Mouse (Mus musculus) ES-E14 (cell line): ENCODE measurements at regions not wholly inside any gene's neighbourhood (a gene's known extent, or its start where the extent isn't known, plus 50 kb on each side); places are given as distances from the start of the nearest gene placed in this dataset.

Source experiments
- DNase-seq: peaks from one replicate; pipeline ENCODE4 v3.0.0-alpha.2; 2013; ENCODE audit warnings: low read depth, low spot score
- H3K27ac ChIP-seq: 2 replicates; pipeline ENCODE4 v1.5.1; 2012; ENCODE audit warnings: low read depth, mild to moderate bottlenecking, low read length, moderate library complexity, mixed read lengths; ENCODE audit not compliant: poor library complexity, insufficient read depth, severe bottlenecking
- H3K36me3 ChIP-seq: 2 replicates; pipeline ENCODE4 v1.6.1; 2012; ENCODE audit warnings: mild to moderate bottlenecking, low read length, moderate library complexity, mixed read lengths; ENCODE audit not compliant: control insufficient read depth, poor library complexity, insufficient read depth, severe bottlenecking
- H3K4me1 ChIP-seq, 2 experiments: fragments of 150-350 bp in 1 of 2; sonication (generic) in 1 of 2; 2 replicates each; pipeline ENCODE4 v1.6.1; 2012; ENCODE audit warnings: low read length in 2 of 2, mild to moderate bottlenecking in 1 of 2, mixed read lengths in 1 of 2; ENCODE audit not compliant: control insufficient read depth in 2 of 2, insufficient read depth in 2 of 2, poor library complexity in 1 of 2
- H3K4me3 ChIP-seq, 2 experiments: fragments of 150-350 bp in 1 of 2; sonication (generic) in 1 of 2; 2 replicates each; pipeline ENCODE4 v1.5.1; 2012; ENCODE audit warnings: low read length in 2 of 2, low read depth in 1 of 2, mild to moderate bottlenecking in 1 of 2, mixed read lengths in 1 of 2; ENCODE audit not compliant: insufficient read depth in 1 of 2, poor library complexity in 1 of 2, severe bottlenecking in 1 of 2
- H3K9ac ChIP-seq: 2 replicates; pipeline ENCODE4 v1.6.1; 2012; ENCODE audit warnings: low read depth, mild to moderate bottlenecking, low read length, mixed read lengths; ENCODE audit not compliant: poor library complexity, insufficient read depth, severe bottlenecking
- H3K9me3 ChIP-seq: fragments of 150-350 bp; sonication (generic); 2 replicates; pipeline ENCODE4 v1.6.1; 2012; ENCODE audit warnings: low read depth, mild to moderate bottlenecking, low read length; ENCODE audit not compliant: control insufficient read depth, insufficient read depth
- CHD2 ChIP-seq: IDR thresholded peaks from 2 replicates; pipeline ENCODE4 v1.6.1; 2014; ENCODE audit warnings: mild to moderate bottlenecking, low read depth, low read length, inconsistent platforms
- HCFC1 ChIP-seq: IDR thresholded peaks from 2 replicates; pipeline ENCODE4 v1.6.1; 2012; ENCODE audit warnings: low read length, inconsistent platforms, borderline replicate concordance; ENCODE audit not compliant: insufficient read depth
- MAFK ChIP-seq: IDR thresholded peaks from 2 replicates; pipeline ENCODE4 v1.6.1; 2014; ENCODE audit warnings: mild to moderate bottlenecking, low read depth, low read length, inconsistent platforms; ENCODE audit not compliant: insufficient read depth
- ZC3H11A ChIP-seq: IDR thresholded peaks from 2 replicates; pipeline ENCODE4 v1.6.1; 2012; ENCODE audit warnings: low read depth, mild to moderate bottlenecking, inconsistent platforms, low read length, borderline replicate concordance
- ZNF384 ChIP-seq: IDR thresholded peaks from 2 replicates; pipeline ENCODE4 v1.6.1; 2012; ENCODE audit warnings: low read depth, low read length, inconsistent platforms
- in situ Hi-C, 2 experiments: fragments of 600-800 bp; cut with MboI; formaldehyde crosslinking; loops; one replicate each; pipeline ENCODE4 v1.15.1; 2025; ENCODE audit warnings: low sequenced_read_pairs in 2 of 2, inconsistent platforms in 1 of 2; ENCODE audit not compliant: unreplicated experiment in 2 of 2

GRCm38 (mm10) chr14:17405551-17406336 is 254.3 kb upstream of the Thrb start:
- Histone ChIP-seq H3K9me3 (no peaks in the 10 kb centered on the region), H3K27ac (no peak overlapping the region), H3K4me3 (no peak overlapping the region), H3K9ac (no peak overlapping the region), H3K36me3 (no peaks in the 10 kb centered on the region), H3K4me1 (peaks cover 0 to 2% of the 10 kb centered on the region in 2 experiments; a peak in 1 of 4 replicates)
- peak; percentile 63 for TF ChIP-seq ZC3H11A
- TF ChIP-seq CHD2 = no peak
- in situ Hi-C loops = loop anchor here (25.0 kb wide), 1 partner anchor 757 kb away; no protein-coding TSS in a partner anchor
- peak; percentile 41 for DNase-seq

GRCm38 (mm10) chr14:17406879-17407278 is 253.2 kb upstream of the Thrb start:
- TF ChIP-seq MAFK = no peak
- TF ChIP-seq CHD2 = no peak
- no peak for TF ChIP-seq HCFC1
- no peak for TF ChIP-seq ZC3H11A
- TF ChIP-seq ZNF384 = no peak
- peaks cover 0 to 2% of the 10 kb centered on the region in 2 experiments; a peak in 1 of 4 replicates for H3K4me1 ChIP-seq
- in situ Hi-C loops = loop anchor here (25.0 kb wide), 1 partner anchor 755 kb away; no protein-coding TSS in a partner anchor

GRCm38 (mm10) chr14:17408343-17408742 is 251.7 kb upstream of the Thrb start:
- no peak overlapping the region for H3K4me3 ChIP-seq
- no peaks in the 10 kb centered on the region for H3K36me3 ChIP-seq
- no peak overlapping the region for H3K27ac ChIP-seq
- TF ChIP-seq HCFC1 (no peak), ZC3H11A (no peak), ZNF384 (no peak), MAFK (no peak), CHD2 (no peak)
- in situ Hi-C loops = loop anchor here (25.0 kb wide), 1 partner anchor 754 kb away; no protein-coding TSS in a partner anchor
- no peak overlapping the region for H3K9ac ChIP-seq
- H3K4me1 ChIP-seq = peaks cover 0 to 2% of the 10 kb centered on the region in 2 experiments; a peak in 1 of 4 replicates
- H3K9me3 ChIP-seq = no peaks in the 10 kb centered on the region
- DNase-seq = no peak

More at GRCm38 (mm10) chr14:17406879-17407278, 253.2 kb upstream of the Thrb start:
- DNase-seq = no peak
- H3K9ac ChIP-seq = no peak overlapping the region
- H3K4me3 ChIP-seq = no peak overlapping the region
- H3K27ac ChIP-seq = no peak overlapping the region
- no peaks in the 10 kb centered on the region for H3K36me3 ChIP-seq
- no peaks in the 10 kb centered on the region for H3K9me3 ChIP-seq

- H3K27ac ChIP-seq = no peak overlapping the region
- in situ Hi-C loops = loop anchor here (25.0 kb wide), 1 partner anchor 753 kb away; no protein-coding TSS in a partner anchor
- DNase-seq = no peak
- H3K4me3 ChIP-seq = no peak overlapping the region
- peaks cover 0 to 2% of the 10 kb centered on the region in 2 experiments; a peak in 1 of 4 replicates for H3K4me1 ChIP-seq
- TF ChIP-seq HCFC1 (no peak), ZNF384 (no peak), MAFK (no peak), ZC3H11A (no peak), CHD2 (no peak)
- H3K36me3 ChIP-seq = no peaks in the 10 kb centered on the region
- no peaks in the 10 kb centered on the region for H3K9me3 ChIP-seq
- H3K9ac ChIP-seq = no peak overlapping the region
Observed at GRCm38 (mm10) chr14:17408813-17409212, 251.2 kb upstream of the Thrb start.
